Mouse (Mus musculus) embryonic facial prominence, embryonic 11.5 days (tissue): ENCODE data around the gene Fam13c. TPM values are rescaled to one million over a fixed set of nuclear protein-coding genes. Genes with fewer than 3 reads are reported as not detected.
A peak's percentile ranks its signal among the peaks of the same experiment; 100 is the strongest.

ENCODE experiments used
- ATAC-seq: fragments of 200-750 bp; cut with Nextera tagmentation; replicated peaks from 2 replicates; pipeline ENCODE4 v1.8.0; 2017; ENCODE audit warnings: low read depth; ENCODE audit not compliant: insufficient number of reproducible peaks, low FRiP score, low TSS enrichment
- DNase-seq: peaks from one replicate; pipeline ENCODE4 v3.0.0-alpha.2; 2015; ENCODE audit warnings: low spot score
- H3K27ac ChIP-seq: fragments of 300-500 bp; sonication (generic); replicated peaks from 2 replicates; pipeline ENCODE4 v1.5.1; 2014; ENCODE audit warnings: mild to moderate bottlenecking, low read depth, low read length, control low read depth
- H3K27me3 ChIP-seq: fragments of 300-500 bp; sonication (generic); 2 replicates; pipeline ENCODE4 v1.6.1; 2014; ENCODE audit warnings: mild to moderate bottlenecking, low read length, moderate library complexity, mixed read lengths; ENCODE audit not compliant: control insufficient read depth, insufficient read depth
- H3K36me3 ChIP-seq: fragments of 300-500 bp; sonication (generic); replicated peaks from 2 replicates; pipeline ENCODE4 v1.6.1; 2014; ENCODE audit warnings: low read depth, mild to moderate bottlenecking, low read length, moderate library complexity, mixed read lengths; ENCODE audit not compliant: control insufficient read depth, insufficient read depth
- H3K4me1 ChIP-seq: fragments of 300-500 bp; sonication (generic); 2 replicates; pipeline ENCODE4 v1.6.1; 2014; ENCODE audit warnings: low read length, mixed read lengths; ENCODE audit not compliant: control insufficient read depth, insufficient read depth
- H3K4me2 ChIP-seq: fragments of 300-500 bp; sonication (generic); 2 replicates; pipeline ENCODE4 v1.6.1; 2014; ENCODE audit warnings: low read depth, mild to moderate bottlenecking, control low read depth, low read length, moderate library complexity
- H3K4me3 ChIP-seq: fragments of 300-500 bp; sonication (generic); 2 replicates; pipeline ENCODE4 v1.5.1; 2014; ENCODE audit warnings: low read depth, low read length, control low read depth
- H3K9ac ChIP-seq: fragments of 300-500 bp; sonication (generic); replicated peaks from 2 replicates; pipeline ENCODE4 v1.6.1; 2014; ENCODE audit warnings: mild to moderate bottlenecking, control low read depth, low read length
- H3K9me3 ChIP-seq: fragments of 300-500 bp; sonication (generic); replicated peaks from 2 replicates; pipeline ENCODE4 v1.6.1; 2016; ENCODE audit warnings: mild to moderate bottlenecking, low read length, inconsistent platforms, mixed read lengths; ENCODE audit not compliant: control insufficient read depth
- WGBS: fragments of 180-500 bp; shearing (Covaris S2); extraction: QIAGEN DNeasy Blood & Tissue Kit; methylation state at CpG from one replicate; pipeline ENCODE4 v1.1.7; 2014; 5-methylcytosine and 5-hydroxymethylcytosine counted together
- polyA plus RNA-seq: library from polyadenylated mRNA; unstranded; fragments of >200 nt; fragmentation: Nextera tagmentation; extraction: Ambion mirVana; gene quantifications from 2 replicates; pipeline ENCODE4 v1.2.1, GENCODE M21; 2014

The Fam13c gene
- polyA plus RNA-seq, 1 experiment from 2014 or later: 11.4 TPM

- Histone ChIP-seq H3K4me1 (no peaks in the 10 kb centered on the region), H3K4me3 (no peak overlapping the region), H3K9me3 (no peaks in the 10 kb centered on the region), H3K27ac (no peak overlapping the region), H3K9ac (no peak overlapping the region), H3K36me3 (no peaks in the 10 kb centered on the region), H3K4me2 (no peak overlapping the region), H3K27me3 (no peaks in the 10 kb centered on the region)
- DNase-seq (no peak), ATAC-seq (no peak)
- 93% methylated on average over 10 of the region's 10 CpGs for WGBS
Measured at GRCm38 (mm10) chr10:70477741-70478145, 37.5 kb downstream of the Fam13c start.

DNA sequence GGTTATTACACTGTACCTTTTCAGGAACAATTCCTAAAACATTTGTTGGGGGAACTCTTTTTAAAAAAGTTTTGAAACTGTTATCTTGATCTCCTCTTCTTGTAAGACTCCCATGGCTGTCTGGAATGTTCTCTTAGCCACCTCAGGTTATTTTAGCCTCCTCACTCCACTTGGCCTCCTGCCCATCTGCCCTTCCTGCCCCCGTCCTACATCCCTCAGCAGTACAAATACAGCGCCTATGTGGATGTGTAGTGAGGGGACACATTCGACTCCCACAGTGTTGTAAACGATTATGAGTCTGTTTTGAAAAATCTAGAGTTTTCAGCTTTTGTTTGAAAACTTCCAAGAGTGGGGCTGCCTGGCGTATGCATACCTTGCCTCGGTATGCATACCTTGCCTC lies 43.5 kb downstream of the Fam13c start:
- H3K27me3 ChIP-seq: no peaks in the 10 kb centered on the region
- H3K9ac ChIP-seq: no peak overlapping the region
- H3K4me1 ChIP-seq: no peaks in the 10 kb centered on the region
- no peaks in the 10 kb centered on the region; the same call in 1 of the 2 replicates for H3K36me3 ChIP-seq
- no peak overlapping the region for H3K4me3 ChIP-seq
- no peak overlapping the region; the same call in 1 of the 2 replicates for H3K27ac ChIP-seq
- ATAC-seq (no peak), DNase-seq (no peak)
- 87% methylated on average over 6 of the region's 6 CpGs for WGBS
- H3K4me2 ChIP-seq: no peak overlapping the region
- no peaks in the 10 kb centered on the region for H3K9me3 ChIP-seq

DNA sequence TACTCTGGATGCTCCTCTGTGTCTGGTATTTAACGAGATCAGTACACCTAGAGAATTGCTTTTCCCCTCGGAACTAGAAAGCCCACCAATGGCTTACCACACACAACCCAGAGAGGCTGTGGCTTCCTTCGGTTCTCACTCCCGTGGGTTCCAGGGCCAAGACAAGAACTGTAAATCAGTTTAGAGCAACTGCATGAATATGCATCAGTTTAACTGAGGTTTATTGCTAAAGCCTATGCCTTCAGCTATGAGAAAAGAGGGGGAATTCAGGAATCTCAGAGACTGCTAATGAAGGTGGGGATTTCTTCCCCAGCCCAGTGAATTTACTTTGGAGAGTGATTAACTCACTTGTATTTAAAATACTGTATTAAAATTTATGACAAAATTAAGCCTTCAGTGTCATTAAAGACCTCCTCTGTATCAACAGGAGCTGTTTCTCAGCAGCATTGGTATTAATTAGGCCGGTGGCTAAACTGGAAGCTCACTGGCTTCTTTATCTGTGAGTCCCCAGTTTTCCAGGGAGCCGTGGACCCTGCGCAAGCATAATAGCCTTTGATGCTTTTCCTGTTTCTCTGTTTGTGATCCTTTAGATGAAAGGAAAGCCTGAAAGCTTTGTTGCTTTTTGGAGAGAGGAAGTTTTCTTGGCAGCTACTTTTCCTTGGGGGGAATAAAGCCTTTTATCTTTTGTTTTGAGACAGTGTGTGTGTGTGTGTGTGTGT lies 44.4 kb downstream of the Fam13c start:
- Histone ChIP-seq H3K4me1 (no peaks in the 10 kb centered on the region), H3K36me3 (no peaks in the 10 kb centered on the region; the same call in 1 of the 2 replicates), H3K4me3 (no peak overlapping the region), H3K27ac (no peak overlapping the region), H3K9me3 (no peaks in the 10 kb centered on the region), H3K27me3 (no peaks in the 10 kb centered on the region), H3K4me2 (no peak overlapping the region), H3K9ac (no peak overlapping the region)
- ATAC-seq: no peak
- peak; percentile 19 for DNase-seq
- 36% methylated on average over 7 of the region's 7 CpGs for WGBS

DNA sequence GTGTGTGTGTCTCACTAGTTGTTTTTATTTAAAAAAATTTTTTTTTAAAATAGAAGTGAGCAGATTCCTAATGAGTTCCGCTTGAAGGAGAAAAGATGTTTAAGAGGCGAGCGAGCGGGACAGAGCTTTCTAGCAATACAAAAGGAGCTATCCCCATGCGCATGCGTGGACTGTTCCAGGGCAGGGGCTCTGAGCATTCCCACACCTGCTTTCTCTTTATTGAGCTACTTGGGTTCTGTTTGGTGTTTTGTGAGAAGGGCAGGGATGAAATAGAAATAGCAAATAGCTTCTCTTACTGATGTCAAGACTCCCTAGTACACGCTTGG lies 45.0 kb downstream of the Fam13c start:
- Histone ChIP-seq H3K4me3 (no peak overlapping the region), H3K9me3 (no peaks in the 10 kb centered on the region), H3K27me3 (no peaks in the 10 kb centered on the region), H3K27ac (no peak overlapping the region), H3K4me2 (no peak overlapping the region), H3K36me3 (no peaks in the 10 kb centered on the region; the same call in 1 of the 2 replicates), H3K9ac (no peak overlapping the region), H3K4me1 (no peaks in the 10 kb centered on the region)
- 21% methylated on average over 7 of the region's 7 CpGs for WGBS
- DNase-seq (peak; percentile 72), ATAC-seq (no peak)

DNA sequence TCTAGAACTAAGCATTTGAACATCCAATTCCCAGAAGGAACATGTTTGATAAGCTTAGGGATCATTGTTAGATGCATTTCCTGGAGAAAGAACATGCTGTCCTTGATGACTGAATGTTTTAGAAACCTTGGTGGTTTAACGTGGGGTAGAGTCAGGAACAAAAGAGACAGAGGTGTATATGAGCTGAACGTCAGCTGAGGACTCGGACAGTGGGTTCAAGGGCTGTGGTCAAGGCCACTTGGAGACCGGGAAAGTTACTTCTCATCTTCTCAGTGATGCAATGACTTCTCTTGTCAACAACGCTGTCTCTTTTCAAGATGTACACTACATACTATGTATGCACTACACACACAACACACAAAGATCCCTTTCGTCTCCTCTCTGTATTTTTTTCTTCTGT lies 46.4 kb downstream of the Fam13c start:
- Histone ChIP-seq H3K4me1 (no peaks in the 10 kb centered on the region), H3K9ac (no peak overlapping the region), H3K27me3 (no peaks in the 10 kb centered on the region), H3K9me3 (no peaks in the 10 kb centered on the region), H3K27ac (no peak overlapping the region), H3K4me2 (no peak overlapping the region), H3K4me3 (no peak overlapping the region), H3K36me3 (no peaks in the 10 kb centered on the region; the same call in 1 of the 2 replicates)
- no peak for DNase-seq
- 84% methylated on average over 6 of the region's 6 CpGs for WGBS
- no peak for ATAC-seq

DNA sequence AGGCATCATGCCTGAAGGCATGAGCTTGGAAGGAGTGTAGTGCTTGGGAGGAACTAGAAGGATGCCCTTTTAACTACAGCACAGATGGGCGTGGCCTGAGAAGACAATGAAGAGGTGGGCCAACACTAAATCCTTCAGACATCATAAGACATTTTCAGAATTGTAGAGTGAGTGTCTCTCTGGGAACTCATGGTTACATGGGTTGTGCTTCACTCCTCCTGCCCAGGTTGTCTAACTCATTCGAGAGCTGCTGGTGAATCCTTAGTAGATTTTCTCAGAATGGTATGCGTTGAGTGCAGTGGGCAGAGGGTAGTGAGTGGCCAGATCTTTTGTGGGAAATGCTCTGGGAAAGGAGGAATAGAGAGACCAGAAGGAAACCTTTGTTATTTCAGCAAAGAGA lies 53.6 kb downstream of the Fam13c start:
- Histone ChIP-seq H3K27me3 (no peaks in the 10 kb centered on the region), H3K9me3 (no peaks in the 10 kb centered on the region), H3K4me1 (no peaks in the 10 kb centered on the region), H3K9ac (no peak overlapping the region), H3K36me3 (no peaks in the 10 kb centered on the region), H3K4me2 (no peak overlapping the region), H3K27ac (no peak overlapping the region), H3K4me3 (no peak overlapping the region)
- DNase-seq (no peak), ATAC-seq (no peak)
- 83% methylated on average over 3 of the region's 3 CpGs for WGBS

DNA sequence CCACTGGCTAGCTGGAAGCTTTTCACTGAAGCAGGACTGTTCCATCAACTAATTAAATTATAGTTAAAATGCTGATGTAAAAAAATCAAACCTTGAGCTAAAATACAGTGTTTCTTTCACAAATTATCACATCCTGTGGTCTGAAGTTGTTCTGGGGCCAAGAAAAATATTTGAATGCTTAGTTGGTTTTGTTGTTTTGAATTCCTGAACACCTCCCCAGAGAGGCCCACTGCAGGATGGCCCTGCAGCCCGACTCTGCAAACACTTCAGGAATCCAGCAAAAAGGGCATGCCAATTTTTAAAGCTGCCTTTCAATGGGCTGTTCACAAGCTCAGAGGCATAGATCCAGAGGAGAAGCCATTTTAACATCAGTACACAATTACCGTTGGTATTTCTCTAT lies 54.2 kb downstream of the Fam13c start:
- no peaks in the 10 kb centered on the region for H3K27me3 ChIP-seq
- ATAC-seq: no peak
- H3K36me3 ChIP-seq: no peaks in the 10 kb centered on the region
- no peak overlapping the region for H3K27ac ChIP-seq
- H3K9me3 ChIP-seq: no peaks in the 10 kb centered on the region
- 58% methylated on average over 2 of the region's 2 CpGs for WGBS
- no peaks in the 10 kb centered on the region for H3K4me1 ChIP-seq
- H3K4me2 ChIP-seq: no peak overlapping the region
- peak; percentile 19 for DNase-seq
- no peak overlapping the region for H3K4me3 ChIP-seq
- no peak overlapping the region for H3K9ac ChIP-seq

DNA sequence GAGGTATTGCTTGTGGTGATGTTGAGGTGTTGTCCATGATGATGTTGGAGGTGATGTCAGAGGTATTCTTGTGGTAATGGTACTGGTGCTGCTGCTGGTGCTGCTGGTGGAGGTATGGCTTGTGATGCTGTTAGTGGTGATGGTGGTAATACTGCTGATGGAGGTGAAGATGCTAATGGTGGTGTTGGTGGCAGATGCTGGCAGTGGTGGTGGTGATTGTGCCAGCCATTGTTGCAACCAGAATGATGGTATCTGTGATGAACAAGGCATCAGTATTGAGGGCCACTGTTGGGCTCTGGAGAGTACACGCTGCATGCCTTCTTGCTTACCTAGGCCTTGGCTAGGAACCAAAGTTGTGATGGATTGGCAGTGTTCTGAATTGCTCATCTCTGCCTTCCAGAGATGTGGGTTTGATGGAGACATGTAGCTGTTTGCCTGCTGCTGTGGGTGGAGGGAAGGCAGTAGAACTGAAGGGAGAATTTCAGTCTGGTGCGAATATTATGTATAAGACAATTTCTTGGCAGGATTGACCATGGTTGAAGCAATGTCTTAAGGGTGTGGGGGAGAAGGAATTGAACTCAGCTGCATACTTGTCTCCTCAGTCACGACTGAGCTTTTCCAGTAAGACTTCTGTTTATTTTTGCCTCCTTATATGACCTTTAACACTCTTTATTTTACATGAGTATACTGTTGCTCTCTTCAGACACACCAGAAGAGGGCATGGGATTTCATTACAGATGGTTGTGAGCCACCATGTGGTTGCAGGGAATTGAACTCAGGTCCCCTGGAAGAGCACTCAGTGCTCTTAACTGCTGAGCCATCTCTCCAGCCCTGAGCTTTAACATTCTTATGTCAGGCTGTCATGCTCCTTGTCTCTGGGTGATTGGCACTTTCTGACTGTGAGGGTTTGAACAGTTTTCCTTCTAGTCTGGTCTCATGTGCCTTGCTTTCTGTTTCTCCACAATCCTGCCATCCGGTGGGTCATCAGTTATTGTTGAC lies 55.1 kb downstream of the Fam13c start:
- no peaks in the 10 kb centered on the region for H3K36me3 ChIP-seq
- H3K4me1 ChIP-seq: no peaks in the 10 kb centered on the region
- 80% methylated on average over 4 of the region's 4 CpGs for WGBS
- no peak overlapping the region for H3K27ac ChIP-seq
- H3K27me3 ChIP-seq: no peaks in the 10 kb centered on the region
- H3K4me2 ChIP-seq: no peak overlapping the region
- ATAC-seq (no peak), DNase-seq (no peak)
- H3K4me3 ChIP-seq: no peak overlapping the region
- H3K9me3 ChIP-seq: no peaks in the 10 kb centered on the region
- H3K9ac ChIP-seq: no peak overlapping the region
